Mouse (Mus musculus) C2C12 (cell line): ENCODE measurements around the gene Mlst8.

Source experiments
- CEBPB ChIP-seq: IDR thresholded peaks from one replicate; pipeline ENCODE4 v1.6.1; 2011; ENCODE audit warnings: low read depth, mild to moderate bottlenecking, control low read depth, moderate library complexity
- CTCF ChIP-seq: IDR thresholded peaks from one replicate; pipeline ENCODE4 v1.5.1; 2011; ENCODE audit not compliant: control insufficient read depth, insufficient read depth, insufficient read length
- MAX ChIP-seq: IDR thresholded peaks from one replicate; pipeline ENCODE4 v1.6.1; 2011; ENCODE audit warnings: mild to moderate bottlenecking, control low read depth
- MYOD1 ChIP-seq: IDR thresholded peaks from one replicate; pipeline ENCODE4 v1.6.1; 2011; ENCODE audit warnings: low read depth; ENCODE audit not compliant: control insufficient read depth, insufficient read length
- USF1 ChIP-seq: IDR thresholded peaks from one replicate; pipeline ENCODE4 v1.6.1; 2011; ENCODE audit warnings: low read depth, mild to moderate bottlenecking, control low read depth, moderate library complexity

DNA sequence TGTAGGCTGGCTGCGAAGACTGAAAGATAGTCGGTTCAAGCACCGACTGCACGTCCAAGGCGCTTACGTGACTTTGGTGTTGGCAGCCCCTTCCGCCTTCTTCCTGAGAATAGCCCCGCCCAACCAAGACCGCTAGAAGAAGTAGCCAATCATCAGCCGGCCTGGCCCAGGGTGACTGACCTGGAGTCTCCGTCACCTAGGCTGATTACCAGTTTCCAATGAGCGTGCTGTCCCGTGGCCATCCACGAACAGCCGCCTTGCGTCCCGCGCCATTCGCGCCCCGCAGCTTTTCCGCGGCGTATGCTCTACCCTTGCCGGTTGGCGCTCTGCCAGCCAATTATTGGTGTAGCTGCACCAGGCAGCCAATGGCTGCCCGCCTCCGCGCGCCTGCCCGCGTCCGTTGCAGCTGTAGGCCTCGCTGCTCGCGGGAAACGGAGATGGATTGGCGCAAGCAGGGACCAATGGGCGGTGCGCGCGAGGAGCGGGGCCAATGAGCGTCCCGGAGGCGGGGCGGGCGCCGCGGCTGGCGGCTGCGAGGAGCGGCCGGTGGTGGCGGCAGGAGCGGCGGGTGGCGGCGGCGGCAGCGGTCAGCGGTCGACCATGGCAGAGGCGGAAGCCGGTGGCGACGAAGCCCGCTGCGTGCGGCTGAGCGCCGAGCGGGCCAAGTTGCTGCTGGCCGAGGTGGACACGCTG is 8.8 kb downstream of the Mlst8 start, which contains the start of the genes E4f1 and Pgp:
- TF ChIP-seq CEBPB (no peak), CTCF (peak; percentile 0), MYOD1 (no peak), USF1 (no peak), MAX (peak; percentile 12)
